Mouse (Mus musculus): ENCODE results near the gene Atp6v0e2. TPM values are rescaled to one million over a fixed set of nuclear protein-coding genes. Genes with fewer than 3 reads are reported as not detected.

Atp6v0e2 gene
- total RNA-seq, 2 experiments from 2014 or later = 14.0 to 16.4 TPM

DNA sequence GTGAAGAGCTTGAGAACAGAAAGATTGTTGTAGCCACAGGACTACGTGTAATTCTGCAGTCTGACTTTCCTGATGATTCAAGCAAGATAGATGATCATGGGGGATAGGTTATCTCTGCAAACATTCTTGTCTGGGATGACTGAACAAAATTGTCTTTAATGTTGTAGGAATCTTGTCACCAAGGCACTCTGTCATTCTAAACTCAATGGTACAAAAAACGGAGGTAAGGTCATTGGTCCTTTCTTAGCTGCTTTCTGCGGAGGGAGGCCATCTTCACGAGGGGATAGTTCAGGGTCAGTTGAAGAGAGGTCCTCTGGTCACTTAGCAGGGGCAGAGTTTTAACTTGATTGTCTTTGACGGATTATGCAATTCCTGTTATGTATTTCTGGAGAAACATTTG lies 41.3 kb downstream of the Atp6v0e2 start:
- DNase-seq = no peak

DNA sequence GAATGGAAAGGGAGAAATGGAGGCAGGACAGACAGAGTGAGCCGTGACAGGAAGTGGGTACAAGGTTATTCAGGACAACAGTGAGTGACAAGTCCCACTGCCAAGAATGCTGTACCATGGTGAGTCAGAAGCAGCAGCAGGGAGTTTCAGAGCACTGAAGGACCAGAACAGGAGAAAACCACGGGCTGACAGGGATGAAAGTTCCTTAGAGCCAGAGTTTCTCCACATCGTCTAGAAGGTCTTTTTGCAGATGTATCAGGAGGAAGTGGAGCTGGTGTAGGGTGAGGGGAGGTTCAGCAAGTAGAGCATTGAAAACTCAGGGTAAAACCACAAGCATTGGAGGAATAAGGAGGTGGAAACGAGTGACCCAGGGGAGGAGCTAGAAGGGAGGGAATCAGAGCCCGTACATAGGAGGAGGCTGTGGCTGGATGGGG lies 41.8 kb downstream of the Atp6v0e2 start:
- DNase-seq = no peak

DNA sequence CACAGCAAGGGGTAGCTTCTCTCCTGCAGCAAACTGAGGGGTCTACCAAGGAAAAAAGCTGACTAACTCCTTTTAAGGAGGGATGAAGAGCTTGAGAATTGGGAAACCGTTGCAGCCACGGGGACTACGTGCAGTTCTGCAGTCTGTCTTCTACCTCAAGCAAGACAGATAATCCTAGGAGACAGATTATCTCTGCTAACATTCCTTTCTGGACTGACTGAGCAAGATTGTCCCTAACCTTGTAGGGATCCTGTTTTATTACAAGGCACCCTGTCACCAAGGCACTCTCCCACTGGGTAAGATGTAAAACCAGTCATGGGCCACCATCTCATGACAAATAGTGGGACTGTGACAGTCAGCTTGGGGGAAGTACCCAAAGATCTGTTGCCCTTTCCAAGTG lies 43.8 kb downstream of the Atp6v0e2 start:
- DNase-seq = no peak

DNA sequence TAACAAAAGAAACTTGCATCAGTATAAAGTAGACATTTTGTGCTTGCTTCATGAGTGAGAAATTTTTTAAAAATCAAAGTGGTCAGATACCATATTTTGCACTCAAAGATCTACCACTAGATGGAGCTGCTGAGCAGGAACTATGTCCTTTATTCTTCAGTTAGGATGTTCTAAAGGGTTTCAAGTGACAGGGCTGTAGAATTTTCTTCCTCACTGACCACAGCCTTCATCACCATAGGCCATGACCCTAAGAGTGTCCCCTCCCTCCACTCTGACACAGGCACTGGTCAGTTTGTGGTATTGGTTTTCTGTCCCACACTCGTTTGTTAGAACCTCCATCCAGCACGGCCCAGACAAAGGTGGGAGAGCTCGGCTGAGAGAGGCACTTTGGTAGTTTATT lies 44.6 kb downstream of the Atp6v0e2 start:
- DNase-seq = no peak

DNA sequence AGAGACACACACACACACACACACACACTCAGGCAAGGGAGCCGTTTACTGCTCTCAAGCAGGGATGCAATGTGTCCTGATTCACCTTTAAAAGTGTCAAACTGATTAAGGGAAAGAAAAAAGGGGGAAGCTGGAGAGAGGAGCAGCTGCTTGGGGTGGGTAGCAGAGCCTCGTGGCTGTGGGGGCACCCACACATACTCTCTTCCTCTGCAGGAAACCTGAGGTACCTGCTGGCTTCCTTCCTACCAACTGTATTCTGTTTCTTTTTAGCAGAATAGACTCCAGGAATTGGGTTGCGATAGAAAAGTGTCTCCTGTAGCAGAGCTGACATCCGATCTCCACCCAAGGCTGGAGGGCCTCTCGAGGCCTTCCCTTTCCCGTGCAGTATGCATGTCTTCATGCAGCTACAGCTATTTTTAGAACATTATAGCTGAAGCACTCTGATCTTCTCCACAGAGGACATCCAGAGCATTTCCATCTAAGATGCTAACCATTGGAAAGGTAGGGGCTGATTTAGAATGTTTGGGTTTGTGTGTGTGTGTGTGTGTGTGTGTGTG lies 51.9 kb downstream of the Atp6v0e2 start, which contains the start of gene Gm45021:
Gene Gm45021 (plus strand): TSS at position 417 of the 557 bp plus-strand sequence.
- no peak for DNase-seq

Other genes with a start within 250 kb of the Atp6v0e2 start
- gene Krba1, start 142.0 kb upstream of the Atp6v0e2 start, total RNA-seq (2021) = 10 to 100 TPM; 32.5 to 40.1 TPM
- 10 to 100 TPM; 17.1 to 25.9 TPM for gene Zfp467, start 91.8 kb upstream of the Atp6v0e2 start, total RNA-seq (2021)
- gene Sspo, start 89.4 kb upstream of the Atp6v0e2 start, total RNA-seq (2021) = under 1 TPM; 0.38 to 0.64 TPM
- gene Lrrc61, start 17.2 kb downstream of the Atp6v0e2 start, total RNA-seq (2021) = 1 to 10 TPM; 7.5 to 9.1 TPM
- 10 to 100 TPM; 69.3 to 70.3 TPM for gene Rarres2, start 35.2 kb downstream of the Atp6v0e2 start, total RNA-seq (2021)
- not detected for gene Gm45021, start 52.0 kb downstream of the Atp6v0e2 start, total RNA-seq (2021)
- gene Repin1, start 56.3 kb downstream of the Atp6v0e2 start, total RNA-seq (2021) = 10 to 100 TPM; 30.4 to 31.2 TPM
- not detected for gene Gm44965, start 56.3 kb downstream of the Atp6v0e2 start, total RNA-seq (2021)
- gene Zfp775, start 64.4 kb downstream of the Atp6v0e2 start, total RNA-seq (2021) = 1 to 10 TPM; 4.0 to 5.4 TPM
- gene AI854703, start 89.1 kb downstream of the Atp6v0e2 start, total RNA-seq (2021) = under 1 TPM; 0.41 to 0.50 TPM
- 1 to 10 TPM; 9.0 to 9.3 TPM for gene Gimap8, start 109.6 kb downstream of the Atp6v0e2 start, total RNA-seq (2021)
- gene Gimap9, start 138.5 kb downstream of the Atp6v0e2 start, total RNA-seq (2021) = 1 to 10 TPM; 6.7 to 7.0 TPM
- 10 to 100 TPM; 41.2 to 50.1 TPM for gene Gimap4, start 146.9 kb downstream of the Atp6v0e2 start, total RNA-seq (2021)
- 10 to 100 TPM; 62.2 to 64.7 TPM for gene Gimap6, start 170.6 kb downstream of the Atp6v0e2 start, total RNA-seq (2021)
- gene Gm28053, start 181.0 kb downstream of the Atp6v0e2 start, total RNA-seq (2021) = 1 to 10 TPM; 7.1 to 7.2 TPM
- gene Gimap7, start 181.0 kb downstream of the Atp6v0e2 start, total RNA-seq (2021) = not detected
- gene Gimap1, start 201.4 kb downstream of the Atp6v0e2 start, total RNA-seq (2021) = 10 to 100 TPM; 12.9 to 19.4 TPM
- 10 to 100 TPM; 11.6 to 11.8 TPM for gene Gimap5, start 208.6 kb downstream of the Atp6v0e2 start, total RNA-seq (2021)
- gene Gimap3, start 233.2 kb downstream of the Atp6v0e2 start, total RNA-seq (2021) = under 1 TPM; 0.38 to 0.54 TPM

All from heart, postnatal 4 days (tissue).